Mouse (Mus musculus): Measurements from ENCODE around the gene Stard13.
A peak's percentile ranks its signal among the peaks of the same experiment; 100 is the strongest.

Stard13 gene

GRCm38 (mm10) chr5:151228367-151229005, 5.2 kb downstream of the Stard13 start:
- no peak for DNase-seq

- no peak for DNase-seq
These were observed 9.8 kb downstream of the Stard13 start for GRCm38 (mm10) chr5:151223696-151224366.

GRCm38 (mm10) chr5:151222791-151223190, 10.8 kb downstream of the Stard13 start:
- DNase-seq = no peak

GRCm38 (mm10) chr5:151218689-151219115, 14.9 kb downstream of the Stard13 start:
- no peak for DNase-seq

- DNase-seq = no peak
These were observed 20.5 kb downstream of the Stard13 start for GRCm38 (mm10) chr5:151213097-151213496.

- no peak for DNase-seq
These were observed 22.8 kb downstream of the Stard13 start for GRCm38 (mm10) chr5:151210869-151211268.

GRCm38 (mm10) chr5:151210060-151210459, 23.6 kb downstream of the Stard13 start:
- no peak for DNase-seq

GRCm38 (mm10) chr5:151205017-151205416, 28.6 kb downstream of the Stard13 start:
- DNase-seq = no peak

GRCm38 (mm10) chr5:151202925-151203324, 30.7 kb downstream of the Stard13 start:
- DNase-seq = no peak

- no peak for DNase-seq
These were observed 32.4 kb downstream of the Stard13 start for GRCm38 (mm10) chr5:151201220-151201619.

GRCm38 (mm10) chr5:151199235-151199634, 34.4 kb downstream of the Stard13 start:
- no peak for DNase-seq

GRCm38 (mm10) chr5:151196603-151197272, 36.9 kb downstream of the Stard13 start:
- no peak for DNase-seq

- DNase-seq = no peak
These were observed 39.6 kb downstream of the Stard13 start for GRCm38 (mm10) chr5:151193885-151194520.

GRCm38 (mm10) chr5:151192266-151192665, 41.4 kb downstream of the Stard13 start:
- DNase-seq = no peak

- DNase-seq = no peak
These were observed 42.9 kb downstream of the Stard13 start for GRCm38 (mm10) chr5:151190764-151191163.

GRCm38 (mm10) chr5:151189789-151190378, 43.8 kb downstream of the Stard13 start:
- DNase-seq = peak; percentile 39 to 50

GRCm38 (mm10) chr5:151189321-151189720, 44.3 kb downstream of the Stard13 start:
- DNase-seq = no peak

GRCm38 (mm10) chr5:151188659-151189058, 45.0 kb downstream of the Stard13 start:
- DNase-seq = no peak

GRCm38 (mm10) chr5:151187336-151187735, 46.3 kb downstream of the Stard13 start:
- DNase-seq = no peak

- no peak for DNase-seq
These were observed 48.3 kb downstream of the Stard13 start for GRCm38 (mm10) chr5:151185286-151185856.

GRCm38 (mm10) chr5:151183656-151184240, 49.9 kb downstream of the Stard13 start:
- no peak for DNase-seq

- DNase-seq = no peak
These were observed 52.3 kb downstream of the Stard13 start for GRCm38 (mm10) chr5:151181288-151181687.

Data from cerebellum, postnatal 14 days (tissue).